Mouse (Mus musculus) midbrain, embryonic 14.5 days (tissue): ENCODE data around the gene Znrf1. TPM values are rescaled to one million over a fixed set of nuclear protein-coding genes. Genes with fewer than 3 reads are reported as not detected.
"Not testable (repeated sequence)": the region's sequence is repeated elsewhere in the genome, so short reads cannot be mapped to it uniquely, and the experiment has no call there.

Experiments used
- ATAC-seq: fragments of 200-750 bp; cut with Nextera tagmentation; 2 replicates; pipeline ENCODE4 v1.8.0; 2017; ENCODE audit warnings: moderate number of reproducible peaks, moderate library complexity; ENCODE audit not compliant: low FRiP score, low TSS enrichment
- DNase-seq: peaks from one replicate; pipeline ENCODE4 v3.0.0-alpha.2; 2015
- H3K27ac ChIP-seq: fragments of 300-500 bp; sonication (generic); replicated peaks from 2 replicates; pipeline ENCODE4 v1.5.1; 2014; ENCODE audit warnings: mild to moderate bottlenecking, low read depth, low read length, moderate library complexity
- H3K27me3 ChIP-seq: fragments of 300-500 bp; sonication (generic); 2 replicates; pipeline ENCODE4 v1.6.1; 2014; ENCODE audit warnings: low read length, control low read depth, mixed read lengths; ENCODE audit not compliant: control insufficient read depth, insufficient read depth
- H3K36me3 ChIP-seq: fragments of 300-500 bp; sonication (generic); 2 replicates; pipeline ENCODE4 v1.6.1; 2014; ENCODE audit warnings: low read length, control low read depth; ENCODE audit not compliant: control insufficient read depth, insufficient read depth
- H3K4me1 ChIP-seq: fragments of 300-500 bp; sonication (generic); 2 replicates; pipeline ENCODE4 v1.6.1; 2014; ENCODE audit warnings: mild to moderate bottlenecking, antibody characterized with exemption, low read length, control low read depth; ENCODE audit not compliant: control insufficient read depth, insufficient read depth
- H3K4me2 ChIP-seq: fragments of 300-500 bp; sonication (generic); 2 replicates; pipeline ENCODE4 v1.6.1; 2014; ENCODE audit warnings: mild to moderate bottlenecking, low read length, moderate library complexity
- H3K4me3 ChIP-seq: fragments of 300-500 bp; sonication (generic); replicated peaks from 2 replicates; pipeline ENCODE4 v1.5.1; 2014; ENCODE audit warnings: low read depth, low read length
- H3K9ac ChIP-seq: fragments of 300-500 bp; sonication (generic); replicated peaks from 2 replicates; pipeline ENCODE4 v1.6.1; 2014; ENCODE audit warnings: mild to moderate bottlenecking, low read length, moderate library complexity
- H3K9me3 ChIP-seq: fragments of 300-500 bp; sonication (generic); 2 replicates; pipeline ENCODE4 v1.6.1; 2016; ENCODE audit warnings: low read length, control low read depth, mixed read lengths; ENCODE audit not compliant: control insufficient read depth
- WGBS: fragments of 180-500 bp; shearing (Covaris S2); extraction: QIAGEN DNeasy Blood & Tissue Kit; methylation state at CpG from one replicate; pipeline ENCODE4 v1.1.7; 2014; 5-methylcytosine and 5-hydroxymethylcytosine counted together
- polyA plus RNA-seq: library from polyadenylated mRNA; unstranded; fragments of >200 nt; fragmentation: Nextera tagmentation; extraction: Ambion mirVana; gene quantifications from 2 replicates; pipeline ENCODE4 v1.2.1, GENCODE M21; 2014

Gene Znrf1
- polyA plus RNA-seq: 99.2 and 108 TPM in 2 replicates

GRCm38 (mm10) chr8:111536031-111536977, at the start of gene Znrf1:
TSS of gene Znrf1 (plus strand) at chr8:111536097.
- peak within 1 kb of the TSS; percentile 97 for H3K4me3 ChIP-seq
- peak; percentile 91 for ATAC-seq
- H3K9me3 ChIP-seq: no peaks in the 10 kb centered on the region
- no peaks in the 10 kb centered on the region for H3K27me3 ChIP-seq
- H3K9ac ChIP-seq: peak within 1 kb of the TSS; percentile 97
- peak; percentile 92 for DNase-seq
- WGBS: under 1% methylated on average over 60 of the region's 100 CpGs
- peaks cover 31% of the 10 kb centered on the region for H3K4me1 ChIP-seq
- H3K36me3 ChIP-seq: no peaks in the 10 kb centered on the region
- H3K27ac ChIP-seq: peak within 1 kb of the TSS; percentile 97
- peak within 1 kb of the TSS; percentile 95 for H3K4me2 ChIP-seq

- Histone ChIP-seq H3K36me3 (peaks cover 14% of the 10 kb centered on the region; the same call in 1 of the 2 replicates), H3K9me3 (no peaks in the 10 kb centered on the region), H3K4me2 (no peak overlapping the region), H3K4me3 (no peak overlapping the region), H3K9ac (no peak overlapping the region), H3K27ac (no peak overlapping the region), H3K4me1 (no peaks in the 10 kb centered on the region), H3K27me3 (no peaks in the 10 kb centered on the region)
- DNase-seq (no peak), ATAC-seq (no peak)
- 80% methylated on average over 10 of the region's 10 CpGs for WGBS
Observed at GRCm38 (mm10) chr8:111490034-111490591, 45.8 kb upstream of the Znrf1 start.

- WGBS: 70% methylated on average over 7 of the region's 7 CpGs
- Histone ChIP-seq H3K36me3 (peaks cover 17% of the 10 kb centered on the region; the same call in 1 of the 2 replicates), H3K4me2 (no peak overlapping the region), H3K9me3 (no peaks in the 10 kb centered on the region), H3K27me3 (no peaks in the 10 kb centered on the region), H3K4me3 (no peak overlapping the region), H3K27ac (0 out of 2 replicates have a peak overlapping the region, but pooled peaks have one; percentile 32), H3K9ac (no peak overlapping the region), H3K4me1 (no peaks in the 10 kb centered on the region)
- DNase-seq: peak; percentile 32
- no peak for ATAC-seq
Observed at GRCm38 (mm10) chr8:111491191-111491590, 44.7 kb upstream of the Znrf1 start.

- Histone ChIP-seq H3K9me3 (no peaks in the 10 kb centered on the region), H3K4me2 (no peak overlapping the region), H3K4me1 (no peaks in the 10 kb centered on the region), H3K36me3 (peaks cover 18% of the 10 kb centered on the region), H3K9ac (no peak overlapping the region), H3K27ac (no peak overlapping the region), H3K27me3 (no peaks in the 10 kb centered on the region), H3K4me3 (no peak overlapping the region)
- WGBS: 87% methylated on average over 9 of the region's 9 CpGs
- DNase-seq (no peak), ATAC-seq (no peak)
Observed at GRCm38 (mm10) chr8:111492508-111492907, 43.4 kb upstream of the Znrf1 start.

GRCm38 (mm10) chr8:111493176-111493575, 42.7 kb upstream of the Znrf1 start:
- no peak for DNase-seq
- 92% methylated on average over 3 of the region's 3 CpGs for whole genome bisulfite sequencing
- ATAC-seq: no peak

GRCm38 (mm10) chr8:111496326-111496725, 39.6 kb upstream of the Znrf1 start:
- 92% methylated on average over 7 of the region's 7 CpGs for WGBS
- Histone ChIP-seq H3K4me2 (no peak overlapping the region), H3K27me3 (no peaks in the 10 kb centered on the region), H3K4me1 (no peaks in the 10 kb centered on the region), H3K9ac (no peak overlapping the region), H3K9me3 (no peaks in the 10 kb centered on the region), H3K36me3 (peaks cover 32% of the 10 kb centered on the region), H3K27ac (no peak overlapping the region), H3K4me3 (no peak overlapping the region)
- DNase-seq (no peak), ATAC-seq (no peak)

More at GRCm38 (mm10) chr8:111493176-111493575, 42.7 kb upstream of the Znrf1 start:
- H3K27ac ChIP-seq: no peak overlapping the region
- no peaks in the 10 kb centered on the region for H3K9me3 ChIP-seq
- no peak overlapping the region for H3K4me3 ChIP-seq
- no peaks in the 10 kb centered on the region for H3K4me1 ChIP-seq
- H3K36me3 ChIP-seq: peaks cover 18% of the 10 kb centered on the region
- H3K4me2 ChIP-seq: no peak overlapping the region
- H3K27me3 ChIP-seq: no peaks in the 10 kb centered on the region
- no peak overlapping the region for H3K9ac ChIP-seq

GRCm38 (mm10) chr8:111498249-111498648, 37.6 kb upstream of the Znrf1 start:
- not testable (repeated sequence) for H3K4me1 ChIP-seq, H3K27ac ChIP-seq, H3K27me3 ChIP-seq, H3K9ac ChIP-seq, H3K9me3 ChIP-seq, H3K4me3 ChIP-seq, H3K4me2 ChIP-seq, ATAC-seq, DNase-seq
- WGBS: 94% methylated on average over 4 of the region's 6 CpGs
- peaks cover 35% of the 10 kb centered on the region for H3K36me3 ChIP-seq

- ATAC-seq (no peak), DNase-seq (no peak)
- 80% methylated on average over 11 of the region's 11 CpGs for WGBS
- H3K4me1 ChIP-seq: no peaks in the 10 kb centered on the region
- no peaks in the 10 kb centered on the region for H3K9me3 ChIP-seq
- H3K4me2 ChIP-seq: no peak overlapping the region
- H3K27me3 ChIP-seq: no peaks in the 10 kb centered on the region
- no peak overlapping the region for H3K27ac ChIP-seq
- no peak overlapping the region for H3K4me3 ChIP-seq
- H3K9ac ChIP-seq: no peak overlapping the region
- peaks cover 28% of the 10 kb centered on the region for H3K36me3 ChIP-seq
Observed at GRCm38 (mm10) chr8:111501724-111502464, 34.0 kb upstream of the Znrf1 start.
